Mouse (Mus musculus) heart, postnatal 0 days (tissue): ENCODE data around the gene Pou4f1.

Source experiments
- CTCF ChIP-seq: IDR thresholded peaks from 2 replicates; pipeline ENCODE4 v1.5.1; 2016; ENCODE audit warnings: antibody characterized with exemption, control low read depth, low read depth
- EP300 ChIP-seq: IDR thresholded peaks from 2 replicates; pipeline ENCODE4 v1.6.1; 2016; ENCODE audit warnings: antibody characterized with exemption, low read depth

GRCm38 (mm10) chr14:104453824-104454223, 14.0 kb downstream of the Pou4f1 start:
- no peak for TF ChIP-seq EP300
- TF ChIP-seq CTCF = no peak
